Mouse (Mus musculus) kidney, adult 2 months (tissue): ENCODE measurements around the gene Olfr619. TPM values are rescaled to one million over a fixed set of nuclear protein-coding genes. Genes with fewer than 3 reads are reported as not detected.

Experiments
- DNase-seq: peaks from one replicate; pipeline ENCODE4 v3.0.0; 2021
- H3K27ac ChIP-seq: fragments of 200-500 bp; 2 replicates; pipeline ENCODE4 v1.5.1; 2012; ENCODE audit warnings: low read depth, low read length, control low read depth, inconsistent platforms; ENCODE audit not compliant: insufficient read depth
- H3K27me3 ChIP-seq: fragments of 200-500 bp; replicated peaks from 2 replicates; pipeline ENCODE4 v1.6.1; 2012; ENCODE audit warnings: mild to moderate bottlenecking, moderate library complexity, low read length, inconsistent platforms; ENCODE audit not compliant: control insufficient read depth, insufficient read depth
- H3K36me3 ChIP-seq: fragments of 200-500 bp; 2 replicates; pipeline ENCODE4 v1.6.1; 2012; ENCODE audit warnings: mild to moderate bottlenecking, moderate library complexity, low read length, inconsistent platforms; ENCODE audit not compliant: control insufficient read depth, insufficient read depth
- H3K4me1 ChIP-seq: fragments of 200-500 bp; 2 replicates; pipeline ENCODE4 v1.6.1; 2011; ENCODE audit warnings: low read length; ENCODE audit not compliant: control insufficient read depth, insufficient read depth
- H3K4me3 ChIP-seq: fragments of 200-500 bp; 2 replicates; pipeline ENCODE4 v1.5.1; 2011; ENCODE audit warnings: mild to moderate bottlenecking, low read depth, low read length, control low read depth; ENCODE audit not compliant: insufficient read depth
- CTCF ChIP-seq: fragments of 200-500 bp; conservative IDR thresholded peaks from 2 replicates; pipeline ENCODE4 v1.5.1; 2011; ENCODE audit warnings: low read depth, mild to moderate bottlenecking, control low read depth, low read length, moderate library complexity, mixed read lengths; ENCODE audit not compliant: insufficient read depth, insufficient read length
- POLR2A ChIP-seq: fragments of 200-500 bp; IDR thresholded peaks from one replicate; pipeline ENCODE4 v1.6.1; 2011; ENCODE audit warnings: low read depth, low read length, control low read depth
- WGBS: fragments of 180-500 bp; shearing (Covaris S2); methylation state at CpG from one replicate; pipeline ENCODE4 v1.1.7; 2018; 5-methylcytosine and 5-hydroxymethylcytosine counted together
- polyA plus RNA-seq: library from polyadenylated mRNA; depleted of rRNA; stranded (reverse); fragments of >200 nt; gene quantifications from 2 replicates; pipeline ENCODE4 v1.2.3, GENCODE M21; 2012; rRNA removed

The Olfr619 gene
- polyA plus RNA-seq = not detected in 2 replicates

DNA sequence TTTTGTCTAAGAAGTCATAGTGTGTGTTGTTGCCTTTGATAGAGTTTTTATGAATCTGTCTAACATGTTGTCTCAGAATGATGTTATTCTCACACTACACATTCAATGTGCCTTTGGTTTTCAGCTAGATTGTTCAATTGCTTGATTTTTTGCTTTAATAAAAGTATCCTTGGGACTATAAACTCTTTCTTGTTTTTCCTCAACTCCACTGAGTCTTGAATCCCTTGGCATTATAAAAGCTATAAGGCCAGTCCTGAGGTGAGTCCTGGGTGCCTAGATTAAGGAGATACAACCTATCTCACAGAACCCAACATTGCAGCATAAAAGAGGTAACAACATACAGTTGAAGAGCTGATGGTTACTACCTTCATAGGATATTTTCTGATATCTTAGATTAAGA, at the start of gene Olfr619:
Gene Olfr619 (plus strand): TSS at position 301 of the 400 bp plus-strand sequence.
- Histone ChIP-seq H3K27me3 (no peaks in the 10 kb centered on the region), H3K27ac (no peak within 1 kb of the TSS), H3K4me3 (no peak within 1 kb of the TSS), H3K36me3 (no peaks in the 10 kb centered on the region), H3K4me1 (no peaks in the 10 kb centered on the region)
- no peak for TF ChIP-seq POLR2A
- TF ChIP-seq CTCF = no peak
- DNase-seq = no peak

GRCm38 (mm10) chr7:103555779-103556178, 44.6 kb upstream of the Olfr619 start, which contains the start of gene Olfr615:
Gene Olfr615, plus strand, starts transcription at chr7:103556079.
- DNase-seq = no peak
- no peaks in the 10 kb centered on the region for H3K4me1 ChIP-seq
- H3K36me3 ChIP-seq = no peaks in the 10 kb centered on the region
- 84% methylated on average over 2 of the region's 2 CpGs for WGBS
- H3K4me3 ChIP-seq = no peak within 1 kb of the TSS
- no peaks in the 10 kb centered on the region for H3K27me3 ChIP-seq
- TF ChIP-seq CTCF (no peak), POLR2A (no peak)
- H3K27ac ChIP-seq = no peak within 1 kb of the TSS

DNA sequence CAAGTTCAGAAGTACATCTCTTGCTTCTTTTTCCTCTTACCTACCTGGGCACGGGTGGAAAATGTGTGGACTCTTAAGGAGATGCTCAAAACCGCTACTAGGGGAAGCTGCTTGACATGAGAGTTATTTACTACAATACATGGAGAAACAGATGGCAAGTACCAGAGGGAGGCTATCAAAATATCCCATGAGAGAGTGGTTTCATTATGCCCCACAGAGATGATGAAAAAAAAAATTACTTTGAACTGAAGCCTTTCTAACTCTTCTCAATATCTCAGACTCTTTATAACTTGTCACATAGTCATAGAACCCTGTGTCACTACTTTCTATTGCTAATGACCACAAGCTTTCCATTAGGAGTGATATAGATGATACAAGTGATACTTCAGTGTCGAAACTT, 31.3 kb upstream of the Olfr619 start, which contains the start of gene Olfr616:
Gene Olfr616 (minus strand): TSS at position 101 of the 400 bp plus-strand sequence.
- WGBS = 77% methylated on average over 3 of the region's 3 CpGs
- Histone ChIP-seq H3K36me3 (no peaks in the 10 kb centered on the region), H3K4me3 (no peak within 1 kb of the TSS)

DNA sequence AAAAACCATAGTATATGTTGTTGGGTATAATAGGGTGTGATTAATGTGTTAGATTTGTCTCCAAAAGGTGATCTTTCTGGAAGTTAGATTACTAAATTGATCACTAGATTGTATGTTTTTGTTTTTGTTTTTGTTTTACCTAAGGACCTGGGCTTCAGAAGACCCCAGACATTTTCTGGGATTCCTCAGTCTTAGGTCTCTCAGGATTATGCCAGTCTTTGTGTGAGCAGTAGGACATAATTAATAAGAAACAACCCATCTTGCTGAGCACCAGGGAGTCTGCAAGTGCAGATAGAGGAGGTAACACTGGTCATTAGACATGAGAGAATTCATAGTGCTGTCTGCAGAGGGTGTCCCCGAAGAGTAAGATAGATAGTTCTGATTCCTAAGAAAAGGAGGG, 27.6 kb upstream of the Olfr619 start, which contains the start of gene Olfr617:
Gene Olfr617 (plus strand): TSS at position 301 of the 400 bp plus-strand sequence.
- Histone ChIP-seq H3K4me1 (no peaks in the 10 kb centered on the region), H3K27me3 (no peaks in the 10 kb centered on the region), H3K4me3 (no peak within 1 kb of the TSS), H3K27ac (no peak within 1 kb of the TSS), H3K36me3 (no peaks in the 10 kb centered on the region)
- DNase-seq = no peak
- 83% methylated on average over 1 of the region's 1 CpGs for WGBS
- TF ChIP-seq POLR2A = no peak

More for the DNA sequence above, 31.3 kb upstream of the Olfr619 start, which contains the start of gene Olfr616:
- no peak within 1 kb of the TSS for H3K27ac ChIP-seq
- TF ChIP-seq POLR2A (no peak), CTCF (no peak)
- no peaks in the 10 kb centered on the region for H3K27me3 ChIP-seq
- DNase-seq = no peak
- no peaks in the 10 kb centered on the region for H3K4me1 ChIP-seq

DNA sequence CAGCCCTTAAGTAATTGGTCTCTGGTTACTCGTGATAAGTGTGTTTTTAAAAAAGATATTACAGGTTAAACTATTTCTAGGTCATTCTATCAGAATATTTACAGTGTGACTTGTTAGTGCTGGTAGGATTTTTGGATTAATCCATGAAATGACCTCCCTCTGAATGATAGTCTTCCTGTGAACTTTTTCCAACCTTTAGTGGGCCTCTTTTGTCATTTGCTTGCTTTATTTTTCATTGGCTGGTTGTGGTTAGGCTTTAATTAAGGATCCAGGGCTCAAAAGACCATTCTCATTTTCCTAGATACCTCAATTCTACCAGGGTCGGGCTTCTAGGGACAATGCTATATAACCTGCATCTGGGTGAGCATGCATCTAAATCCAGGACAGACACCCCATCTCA, 10.6 kb upstream of the Olfr619 start, which contains the start of gene Olfr618:
Gene Olfr618 (plus strand): TSS at position 301 of the 400 bp plus-strand sequence.
- no peaks in the 10 kb centered on the region for H3K4me1 ChIP-seq
- no peak for DNase-seq
- WGBS = 44% methylated on average over 2 of the region's 2 CpGs
- H3K27me3 ChIP-seq = no peaks in the 10 kb centered on the region
- no peaks in the 10 kb centered on the region for H3K36me3 ChIP-seq
- no peak within 1 kb of the TSS for H3K4me3 ChIP-seq
- TF ChIP-seq CTCF (no peak), POLR2A (no peak)
- H3K27ac ChIP-seq = no peak within 1 kb of the TSS

- no peaks in the 10 kb centered on the region for H3K36me3 ChIP-seq
- no peak overlapping the region for H3K27ac ChIP-seq
- no peak overlapping the region for H3K4me3 ChIP-seq
- 75% methylated on average over 2 of the region's 2 CpGs for WGBS
- TF ChIP-seq POLR2A = no peak
- no peak for TF ChIP-seq CTCF
- H3K27me3 ChIP-seq = no peaks in the 10 kb centered on the region
- DNase-seq = no peak
- H3K4me1 ChIP-seq = no peaks in the 10 kb centered on the region
Observed at GRCm38 (mm10) chr7:103607425-103607824, 7.0 kb downstream of the Olfr619 start.

GRCm38 (mm10) chr7:103612434-103612833, 12.1 kb downstream of the Olfr619 start, which contains the start of gene Olfr620:
Gene Olfr620, minus strand, starts transcription at chr7:103612534.
- H3K4me1 ChIP-seq = no peaks in the 10 kb centered on the region
- H3K4me3 ChIP-seq = no peak within 1 kb of the TSS
- no peaks in the 10 kb centered on the region for H3K27me3 ChIP-seq
- TF ChIP-seq CTCF (no peak), POLR2A (no peak)
- no peaks in the 10 kb centered on the region for H3K36me3 ChIP-seq
- no peak within 1 kb of the TSS for H3K27ac ChIP-seq
- WGBS = 72% methylated on average over 2 of the region's 2 CpGs
- DNase-seq = no peak

DNA sequence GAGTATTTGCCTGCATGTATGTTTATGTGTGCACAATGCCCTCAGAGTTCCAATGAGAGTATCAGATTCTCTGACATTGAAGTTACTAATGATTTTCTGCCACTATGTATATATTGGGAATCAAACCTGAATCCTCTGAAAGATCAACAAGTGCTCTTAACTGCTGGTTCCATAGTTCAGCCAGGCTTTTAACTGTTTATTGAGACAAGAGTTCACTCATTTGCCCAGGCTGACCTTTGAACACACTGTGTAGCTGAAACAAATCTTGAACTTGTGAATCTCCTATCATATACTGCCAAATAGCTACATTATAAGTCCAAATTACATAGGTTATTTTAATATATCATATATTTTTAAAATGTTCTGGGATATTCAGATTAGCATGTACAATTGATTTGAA, 36.4 kb downstream of the Olfr619 start:
- H3K36me3 ChIP-seq = no peaks in the 10 kb centered on the region
- H3K27ac ChIP-seq = no peak overlapping the region
- TF ChIP-seq POLR2A (no peak), CTCF (no peak)
- no peaks in the 10 kb centered on the region for H3K27me3 ChIP-seq
- H3K4me1 ChIP-seq = no peaks in the 10 kb centered on the region
- DNase-seq = no peak
- H3K4me3 ChIP-seq = no peak overlapping the region
